Mouse (Mus musculus) megakaryocyte progenitor cell, adult 5-6 weeks (primary cell): ENCODE measurements around the gene Spats2l. TPM values are rescaled to one million over a fixed set of nuclear protein-coding genes. Genes with fewer than 3 reads are reported as not detected.

Experiments
- ATAC-seq: replicated peaks from 2 replicates; pipeline ENCODE4 v1.8.0; 2016; ENCODE audit warnings: mild to moderate bottlenecking, moderate TSS enrichment, inconsistent platforms; ENCODE audit not compliant: poor library complexity
- total RNA-seq, 2 experiments: library from RNA; stranded (forward) in 1 of 2; stranded (reverse) in 1 of 2; fragments of 157-497, 149-512 nt in 1 of 2; fragments of 200-1000 nt in 1 of 2; gene quantifications; 2 replicates each; pipeline versions ENCODE4 v1.2.3 to v1.2.4; 2015 to 2017

The Spats2l gene
- total RNA-seq, 2 experiments from 2014 or later = not detected

GRCm38 (mm10) chr1:57955774-57956173 lies 181.8 kb downstream of the Spats2l start:
- ATAC-seq = no peak

DNA sequence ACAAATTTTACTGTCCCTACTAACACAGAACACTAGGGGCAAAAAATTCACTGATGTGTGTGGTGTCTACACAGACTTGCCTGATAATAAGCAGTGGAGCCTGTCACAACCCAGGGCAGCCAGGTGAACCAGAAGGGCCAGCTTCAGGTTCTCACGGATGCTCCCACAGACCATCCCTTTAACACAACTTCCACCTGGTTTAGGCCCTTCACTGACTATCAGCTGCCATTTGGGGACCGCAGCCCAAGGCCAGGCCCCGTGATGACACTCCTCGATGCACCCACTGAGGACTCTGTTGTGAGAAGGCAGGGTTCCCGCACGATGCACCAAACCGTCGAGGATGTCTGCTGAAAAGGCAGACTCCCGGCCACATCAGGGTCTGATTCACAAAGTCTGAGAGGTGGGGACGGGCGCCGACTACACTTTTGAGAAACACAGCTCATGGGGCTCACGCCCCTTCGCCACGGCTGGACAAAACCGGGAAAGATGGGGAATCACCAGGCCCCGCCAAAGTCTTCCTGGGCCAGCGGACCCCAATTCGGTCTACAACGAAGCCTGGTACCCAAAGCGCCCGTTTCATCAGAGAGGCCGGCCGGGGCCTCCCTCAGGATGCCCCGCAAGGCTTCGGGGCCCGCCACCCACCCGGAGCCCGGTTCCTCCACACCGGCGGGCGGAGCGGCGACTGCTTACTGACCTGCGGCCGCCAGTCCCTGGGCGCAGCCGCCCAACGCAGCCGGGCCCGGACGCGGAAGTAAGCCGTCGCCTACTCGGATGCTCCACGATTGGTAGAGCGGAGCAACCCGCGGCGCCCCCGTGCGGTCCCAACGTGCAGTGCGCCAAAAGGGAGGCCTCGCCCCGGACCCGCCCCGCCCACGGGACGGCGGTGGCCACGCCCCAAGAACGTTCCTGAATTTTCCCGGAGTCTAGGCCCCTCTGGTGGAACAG lies 195.6 kb downstream of the Spats2l start:
- peak; percentile 99 for ATAC-seq

DNA sequence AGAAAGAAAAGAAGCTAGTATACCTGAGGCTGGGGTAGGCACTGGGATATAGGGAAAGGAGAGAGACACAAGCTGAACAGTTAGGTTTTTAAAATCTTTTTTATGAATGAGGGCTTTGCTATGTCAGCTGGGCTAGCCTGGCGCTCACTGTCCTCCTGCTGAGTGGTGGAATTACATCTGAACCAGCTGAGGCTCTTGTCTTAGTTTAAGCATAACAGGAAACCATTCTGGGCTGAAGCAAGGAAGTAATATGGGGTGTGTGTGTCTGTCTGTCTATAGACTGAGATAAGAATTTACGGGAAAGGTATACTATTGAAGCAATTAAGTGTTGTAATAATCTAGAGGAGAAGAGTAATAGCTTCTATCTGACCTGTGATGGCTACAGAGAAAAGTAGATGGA lies 197.6 kb downstream of the Spats2l start:
- no peak for ATAC-seq

GRCm38 (mm10) chr1:57976860-57977259 lies 202.9 kb downstream of the Spats2l start:
- 0 out of 2 replicates have a peak, but pooled peaks have one; percentile 26 for ATAC-seq

GRCm38 (mm10) chr1:57989052-57989600 lies 215.2 kb downstream of the Spats2l start:
- ATAC-seq = 0 out of 2 replicates have a peak, but pooled peaks have one; percentile 20

DNA sequence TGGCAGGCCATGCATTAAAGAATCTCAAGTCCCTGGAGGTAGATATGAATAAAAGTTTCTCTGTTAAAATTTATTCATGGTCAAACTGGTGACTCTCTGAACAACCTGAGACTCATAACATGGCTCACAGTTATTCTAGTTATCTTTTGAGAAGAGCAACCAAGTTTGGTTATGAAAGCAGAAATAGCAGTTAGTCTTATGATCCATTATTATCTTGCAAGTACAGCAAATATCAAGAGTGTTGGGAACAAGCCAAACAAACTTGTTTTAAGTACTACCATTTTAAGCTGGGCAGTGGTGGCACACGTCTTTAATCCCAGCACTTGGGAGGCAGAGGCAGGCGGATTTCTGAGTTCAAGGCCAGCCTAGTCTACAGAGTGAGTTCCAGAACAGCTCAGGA lies 217.3 kb downstream of the Spats2l start:
- ATAC-seq = no peak

GRCm38 (mm10) chr1:57995432-57996132 lies 221.6 kb downstream of the Spats2l start, which contains the start of gene Sgo2a:
Gene Sgo2a (plus strand): TSS chr1:57995971.
- peak; percentile 99 for ATAC-seq

DNA sequence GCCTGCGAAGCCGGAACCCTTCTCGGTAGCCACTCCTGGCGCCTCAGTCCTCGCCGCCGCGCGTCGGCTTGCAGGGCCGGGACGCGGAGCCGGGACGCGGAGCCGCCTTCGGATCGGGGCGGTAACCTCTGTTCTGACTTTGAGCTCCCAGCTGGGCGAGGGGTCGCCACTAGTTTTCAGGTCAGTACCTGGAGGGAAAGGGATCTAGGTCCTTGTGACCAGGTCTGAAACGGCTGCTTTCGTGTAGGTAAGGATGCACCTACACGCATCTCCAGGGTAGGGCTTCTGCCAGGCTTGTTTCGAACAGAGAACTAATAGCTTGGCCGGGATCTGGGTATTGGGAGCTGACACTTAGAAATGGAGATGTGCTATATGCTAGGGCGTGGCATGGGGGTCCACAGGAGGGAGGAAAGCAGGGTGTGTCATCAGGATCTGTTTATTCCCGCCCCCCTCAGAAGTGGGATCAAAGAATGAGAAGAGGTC lies 222.2 kb downstream of the Spats2l start:
- peak; percentile 21; the same call in 1 of the 2 replicates for ATAC-seq

Other genes starting within 250 kb of the Spats2l start
- 43.9 and 51.0 TPM in 2 replicates for gene Sgo2a, start 221.8 kb downstream of the Spats2l start, total RNA-seq (2015)
- gene Sgo2a, start 221.8 kb downstream of the Spats2l start, total RNA-seq (2017) = 38.6 and 47.8 TPM in 2 replicates
- gene Kctd18, start 244.8 kb downstream of the Spats2l start, total RNA-seq (2015) = 9.5 and 9.6 TPM in 2 replicates
- gene Kctd18, start 244.8 kb downstream of the Spats2l start, total RNA-seq (2017) = 19.9 and 20.3 TPM in 2 replicates